In genomic region chr2:77947161-77947870, GRCm38 (mm10) we compare ENCODE assay signal across 13 mouse cellular contexts.
"Had no signal": no experiment of that assay in that cellular context is flagged by ENCODE, and none has a peak within 500 bp of the region (broad histone marks: within the 10 kb centered on the region; RNA-seq: fewer than 3 reads in every experiment).

No protein-coding gene starts in this region.

- ATAC-seq: liver, postnatal 0 days; lung, postnatal 0 days had no signal

- DNase-seq: left cerebral cortex, postnatal 4 days; liver; liver, embryonic 13.5 days; liver, postnatal 0 days; lung, adult 18-20 months; lung, adult 2 months; lung, embryonic 14.5 days; lung, postnatal 10 days; lung, postnatal 14 days; lung, postnatal 36 days; lung, postnatal 4 days; midbrain, embryonic 14.5 days had no signal
